Mouse (Mus musculus) lung, adult 18-20 months (tissue): Measurements from ENCODE around the gene 9930111J21Rik2.
"Not testable (repeated sequence)": the region's sequence is repeated elsewhere in the genome, so short reads cannot be mapped to it uniquely, and the experiment has no call there.

Source experiments
- DNase-seq, 2 experiments: peaks; one replicate each; pipeline ENCODE4 v3.0.0; 2022; ENCODE audit warnings: mixed read lengths in 2 of 2

Gene 9930111J21Rik2

DNA sequence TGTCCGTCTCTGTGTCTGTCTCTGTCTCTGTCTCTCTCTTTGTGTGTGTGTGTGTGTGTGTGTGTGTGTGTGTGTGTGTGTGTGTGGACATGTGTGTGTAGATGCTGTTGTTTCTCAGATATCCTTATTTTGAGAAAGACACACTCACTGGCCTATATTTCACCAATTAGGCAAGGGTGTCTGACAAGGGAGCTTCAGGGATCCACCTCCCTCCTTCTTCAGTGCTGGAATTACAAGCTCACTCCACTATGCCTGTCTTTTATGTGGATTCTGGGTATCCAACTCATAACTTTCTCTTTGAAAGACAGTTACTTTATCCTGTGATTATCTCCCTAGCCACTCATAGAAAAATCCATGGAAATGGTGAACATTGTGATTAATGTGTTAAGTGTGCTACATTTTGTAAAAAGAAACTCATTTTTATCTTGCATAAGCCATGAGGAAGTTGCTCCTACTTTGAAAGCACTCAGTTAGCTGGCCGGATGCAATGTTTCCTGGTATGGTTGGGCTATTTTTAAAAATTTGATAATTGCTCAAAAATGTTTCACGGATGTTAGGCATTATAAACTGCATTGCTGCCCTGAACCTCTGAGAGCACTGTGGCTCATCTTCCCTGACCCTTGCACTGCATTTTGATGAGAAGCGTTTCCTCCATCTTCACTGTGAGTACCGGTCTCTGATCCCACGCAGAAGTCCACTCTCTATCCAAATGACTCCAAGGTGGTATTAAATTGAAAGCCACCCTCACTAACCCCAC is 25.1 kb upstream of the 9930111J21Rik2 start, which contains the start of gene Ifi47:
Ifi47 (plus strand) TSS at position 587 of the 757 bp plus-strand sequence.
- peak; percentile 20 to 29 for DNase-seq

DNA sequence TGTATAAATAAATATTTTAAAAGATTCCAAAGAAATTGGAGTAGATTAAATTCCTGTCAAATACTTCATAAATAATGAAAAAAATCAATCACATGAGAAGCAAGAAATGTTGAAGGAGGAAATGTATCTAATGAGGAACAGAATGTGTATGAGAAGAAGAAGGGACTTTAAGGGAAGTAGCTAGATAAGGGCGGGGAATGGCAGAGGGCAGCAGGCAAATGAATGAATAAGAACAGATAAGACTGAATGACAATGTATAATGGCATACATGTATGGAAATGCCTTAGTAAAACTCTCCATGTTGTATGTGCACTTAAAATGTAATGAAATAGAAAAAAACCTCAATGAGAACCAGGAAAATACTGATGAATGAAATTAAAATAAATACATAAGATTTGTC is 17.3 kb upstream of the 9930111J21Rik2 start:
- no peak for DNase-seq

- peak in 1 of 2 experiments; percentile 29 for DNase-seq
Measured at GRCm38 (mm10) chr11:49063713-49064469, 12.8 kb upstream of the 9930111J21Rik2 start, which contains the start of gene Tgtp2. Gene Tgtp2 (minus strand): TSS chr11:49064206.

GRCm38 (mm10) chr11:49061865-49062264 is 10.8 kb upstream of the 9930111J21Rik2 start:
- not testable (repeated sequence) for DNase-seq

DNA sequence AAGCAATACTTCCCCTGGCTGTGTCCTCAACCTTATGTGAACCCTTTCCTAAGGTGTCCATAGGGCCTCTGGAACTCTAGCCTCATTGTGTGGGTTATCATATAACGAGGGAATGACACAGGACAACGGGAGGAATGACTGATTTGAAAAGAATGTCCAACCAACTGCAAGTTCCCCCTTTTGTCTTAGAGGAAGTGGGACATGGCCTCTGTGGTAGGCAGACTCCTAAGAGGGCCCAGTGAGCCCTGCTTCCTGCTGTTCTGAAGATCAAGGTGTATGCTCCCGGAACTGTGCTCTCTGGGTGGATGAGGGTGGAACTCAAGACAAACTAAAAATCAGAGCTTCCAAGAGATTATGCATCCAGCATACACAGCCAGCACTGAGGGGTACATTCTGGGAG is 9.0 kb upstream of the 9930111J21Rik2 start:
- DNase-seq: not testable (repeated sequence)

GRCm38 (mm10) chr11:49051894-49052293 is 852 bp upstream of the 9930111J21Rik2 start:
- not testable (repeated sequence) for DNase-seq

DNA sequence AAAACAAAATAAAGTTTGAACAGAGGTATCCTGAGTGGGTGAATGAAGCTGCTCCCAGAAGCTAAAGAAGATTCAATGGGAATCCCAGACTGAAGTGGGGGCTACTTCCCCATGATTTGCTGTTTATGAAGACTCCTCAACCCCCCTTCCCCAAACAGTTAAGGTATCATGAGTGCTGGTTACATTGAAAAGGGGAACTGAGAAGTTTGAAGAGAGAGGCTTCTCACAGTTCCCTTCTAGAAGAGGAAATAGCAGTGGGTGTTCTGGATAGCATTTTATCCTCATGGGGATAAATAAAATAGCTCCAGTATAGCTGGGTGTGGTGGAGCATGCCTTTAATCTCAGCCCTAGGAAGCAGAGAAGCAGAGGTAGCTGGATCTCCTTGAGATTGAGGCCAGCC is 978 bp downstream of the 9930111J21Rik2 start:
- DNase-seq: not testable (repeated sequence)

DNA sequence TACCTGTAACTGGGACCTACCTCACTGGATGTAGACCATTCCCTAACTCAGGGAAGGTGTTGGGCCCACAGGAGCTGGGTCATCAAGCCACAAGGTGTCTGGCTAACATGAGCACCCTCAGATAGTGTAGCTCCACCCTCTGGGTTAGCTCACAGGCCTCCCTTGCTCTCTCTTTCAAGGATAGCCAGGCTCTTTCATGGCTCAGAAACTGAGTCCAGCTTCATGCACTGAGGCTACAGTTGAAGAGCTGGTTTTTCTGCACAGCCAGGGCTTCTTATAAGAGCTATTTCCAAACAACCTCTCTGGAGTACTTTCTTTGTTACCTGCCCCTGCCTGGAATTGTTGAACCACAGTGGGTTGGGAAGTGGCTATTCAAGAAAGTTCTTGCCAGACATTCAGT is 39.0 kb downstream of the 9930111J21Rik2 start:
- DNase-seq: not testable (repeated sequence)

- DNase-seq: peak; percentile 10 to 28
Measured at GRCm38 (mm10) chr11:49006785-49007184, 44.3 kb downstream of the 9930111J21Rik2 start.

DNA sequence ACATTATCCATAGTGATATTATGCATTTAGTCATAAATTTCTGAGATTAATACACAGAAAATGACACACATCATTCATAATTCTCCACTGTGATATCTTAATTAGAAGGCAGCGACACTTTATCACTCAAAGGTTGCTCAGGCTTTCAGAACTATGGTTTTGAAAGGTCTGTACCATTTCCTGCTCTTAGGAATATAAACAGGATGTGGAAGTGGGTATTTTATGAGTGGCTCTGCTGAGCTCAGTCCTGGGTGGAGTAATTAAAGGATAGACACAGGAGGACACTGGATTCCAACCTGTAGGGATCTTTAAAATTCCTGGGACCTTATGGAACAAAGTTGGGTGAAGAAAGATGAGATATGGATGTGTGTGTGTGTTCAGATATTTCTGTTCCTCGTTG is 44.7 kb downstream of the 9930111J21Rik2 start:
- not testable (repeated sequence) for DNase-seq

GRCm38 (mm10) chr11:49000411-49000810 is 50.6 kb downstream of the 9930111J21Rik2 start:
- not testable (repeated sequence) for DNase-seq

GRCm38 (mm10) chr11:48994018-48994417 is 57.0 kb downstream of the 9930111J21Rik2 start, which contains the start of gene Tgtp1:
Gene Tgtp1 (minus strand): TSS chr11:48994172.
- DNase-seq: peak in 1 of 2 experiments; percentile 10

GRCm38 (mm10) chr11:48993296-48993695 is 57.7 kb downstream of the 9930111J21Rik2 start:
- not testable (repeated sequence) for DNase-seq

- peak in 1 of 2 experiments; percentile 15 for DNase-seq
Measured at GRCm38 (mm10) chr11:48991740-48992520, 59.1 kb downstream of the 9930111J21Rik2 start, which contains the start of gene Gm12185. Gene Gm12185 (minus strand): TSS chr11:48992226.

DNA sequence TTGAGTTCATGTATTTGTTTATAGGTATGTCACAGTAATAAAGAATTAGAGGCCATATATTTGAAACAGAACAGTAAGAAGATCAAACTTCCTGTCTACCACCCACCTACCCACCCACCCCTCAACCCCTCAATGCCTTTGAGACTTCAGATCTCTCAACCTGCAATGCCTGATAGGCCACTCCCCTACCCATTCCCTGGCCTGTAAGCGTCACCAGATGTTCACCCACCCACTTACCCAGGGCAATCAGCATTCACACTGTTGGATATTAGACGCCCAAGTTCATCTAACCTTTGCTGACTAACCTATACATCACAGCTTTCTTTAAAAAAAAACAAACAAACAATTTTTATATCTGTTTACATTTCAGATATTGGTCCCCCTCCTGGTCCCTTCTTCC is 61.1 kb downstream of the 9930111J21Rik2 start:
- DNase-seq: not testable (repeated sequence)

DNA sequence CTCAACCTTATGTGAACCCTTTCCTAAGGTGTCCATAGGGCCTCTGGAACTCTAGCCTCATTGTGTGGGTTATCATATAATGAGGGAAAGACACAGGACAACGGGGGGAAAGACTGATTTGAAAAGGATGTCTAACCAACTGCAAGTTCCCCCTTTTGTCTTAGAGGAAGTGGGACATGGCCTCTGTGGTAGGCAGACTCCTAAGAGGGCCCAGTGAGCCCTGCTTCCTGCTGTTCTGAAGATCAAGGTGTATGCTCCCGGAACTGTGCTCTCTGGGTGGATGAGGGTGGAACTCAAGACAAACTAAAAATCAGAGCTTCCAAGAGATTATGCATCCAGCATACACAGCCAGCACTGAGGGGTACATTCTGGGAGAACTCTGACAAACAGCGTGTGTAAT is 62.8 kb downstream of the 9930111J21Rik2 start:
- not testable (repeated sequence) for DNase-seq

GRCm38 (mm10) chr11:48982848-48983247 is 68.2 kb downstream of the 9930111J21Rik2 start:
- DNase-seq: not testable (repeated sequence)

DNA sequence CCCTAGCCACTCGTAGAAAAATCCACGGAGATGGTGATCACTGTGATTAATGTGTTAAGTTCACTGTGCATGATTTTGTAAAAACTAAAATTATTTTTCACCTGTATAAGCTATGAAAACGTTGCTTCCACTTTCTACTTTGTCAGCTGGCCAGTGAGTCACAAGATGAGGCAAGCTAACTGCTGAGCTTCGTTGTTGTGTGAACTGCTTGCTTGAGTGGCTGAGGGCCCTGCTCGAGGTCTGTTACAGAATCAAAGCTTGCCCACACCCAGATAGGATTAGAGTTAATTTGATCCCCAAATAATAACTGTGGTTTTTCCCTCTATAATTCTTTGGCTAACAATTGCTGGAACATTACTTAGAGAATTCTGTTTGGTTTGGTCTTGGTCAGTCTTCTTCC is 71.0 kb downstream of the 9930111J21Rik2 start:
- DNase-seq: not testable (repeated sequence)

- DNase-seq: not testable (repeated sequence)
Measured at GRCm38 (mm10) chr11:48979251-48979650, 71.8 kb downstream of the 9930111J21Rik2 start, which contains the start of gene 9930111J21Rik1. Gene 9930111J21Rik1 (minus strand): TSS chr11:48979398.

DNA sequence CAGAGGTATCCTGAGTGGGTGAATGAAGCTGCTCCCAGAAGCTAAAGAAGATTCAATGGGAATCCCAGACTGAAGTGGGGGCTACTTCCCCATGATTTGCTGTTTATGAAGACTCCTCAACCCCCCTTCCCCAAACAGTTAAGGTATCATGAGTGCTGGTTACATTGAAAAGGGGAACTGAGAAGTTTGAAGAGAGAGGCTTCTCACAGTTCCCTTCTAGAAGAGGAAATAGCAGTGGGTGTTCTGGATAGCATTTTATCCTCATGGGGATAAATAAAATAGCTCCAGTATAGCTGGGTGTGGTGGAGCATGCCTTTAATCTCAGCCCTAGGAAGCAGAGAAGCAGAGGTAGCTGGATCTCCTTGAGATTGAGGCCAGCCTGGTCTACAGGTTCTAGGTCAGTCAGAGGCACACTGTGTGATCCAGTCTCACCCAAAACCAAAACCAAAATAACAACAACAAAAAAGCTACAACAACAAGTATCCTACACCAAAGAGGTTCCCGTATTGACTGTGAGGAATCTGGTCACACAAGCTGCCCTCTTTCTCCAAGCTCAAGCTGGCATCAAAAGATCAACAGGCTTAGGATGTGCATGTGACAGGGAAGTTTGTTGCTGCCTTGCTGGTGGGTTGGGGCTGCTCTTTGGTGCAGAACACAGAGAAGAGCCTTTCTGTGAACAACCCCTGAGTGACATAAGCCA is 72.7 kb downstream of the 9930111J21Rik2 start, which contains the start of gene Olfr56:
Olfr56 (plus strand) TSS at position 650 of the 700 bp plus-strand sequence.
- not testable (repeated sequence) for DNase-seq

DNA sequence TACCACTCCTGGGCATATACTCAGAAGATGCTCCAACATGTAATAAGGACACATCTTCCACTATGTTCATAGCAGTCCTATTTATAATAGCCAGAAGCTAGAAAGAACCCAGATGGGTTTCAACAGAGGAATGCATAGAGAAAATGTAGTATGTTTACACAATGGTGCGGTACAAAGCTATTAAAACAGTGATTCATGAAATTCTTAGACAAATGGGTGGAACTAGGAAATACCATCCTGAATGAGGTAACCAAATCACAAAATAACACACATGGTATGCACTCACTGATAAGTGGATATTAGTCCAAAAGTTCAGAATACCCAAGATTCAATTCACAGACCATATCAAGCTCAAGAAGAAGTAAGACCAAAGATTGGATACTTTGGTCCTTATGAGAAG is 76.4 kb downstream of the 9930111J21Rik2 start:
- DNase-seq: not testable (repeated sequence)
